Mouse (Mus musculus): ENCODE data around the gene Golga5.

Golga5 gene

DNA sequence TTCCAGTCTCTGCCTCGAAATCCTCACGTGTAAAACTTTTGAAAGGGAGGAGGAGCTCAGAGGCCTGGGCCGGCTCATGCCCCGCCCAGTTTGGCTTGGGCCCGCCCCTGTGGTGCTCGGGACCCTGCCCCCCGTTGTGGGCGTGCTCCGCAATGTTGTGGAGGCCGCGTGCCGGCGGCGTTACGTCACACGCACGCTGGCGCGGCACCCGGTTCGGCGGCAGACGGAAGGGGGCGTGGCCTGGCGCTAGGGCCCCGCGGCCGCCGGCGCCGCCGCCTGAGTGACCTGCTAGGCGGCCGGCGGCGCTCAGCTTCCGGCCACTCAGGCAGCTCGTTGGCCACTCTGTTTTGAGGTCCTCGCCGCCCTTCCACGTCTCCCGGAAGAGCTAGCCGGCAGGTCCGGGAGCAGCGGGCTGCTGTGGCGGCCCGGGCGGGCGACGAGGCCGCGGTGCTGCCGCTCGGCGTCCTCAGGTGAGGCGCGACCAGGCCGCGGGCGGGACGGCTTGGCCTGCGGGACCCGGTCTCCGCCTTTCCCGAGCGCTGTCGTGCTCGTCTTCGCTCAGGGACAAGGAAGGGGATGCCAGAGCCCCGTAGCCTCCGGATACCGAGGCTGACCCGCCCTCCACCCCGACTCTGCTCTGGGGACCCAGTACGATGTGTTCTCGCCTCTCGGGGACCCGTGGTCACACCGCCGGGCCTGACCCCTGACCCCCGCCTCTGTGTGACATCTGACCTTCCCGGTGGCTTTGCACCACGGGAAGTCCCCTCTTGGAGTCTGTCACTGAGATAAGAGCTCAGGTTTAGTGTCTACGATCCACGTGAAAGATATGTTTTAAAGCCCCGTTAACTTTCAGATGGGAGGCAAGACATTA is at the start of gene Golga5:
Golga5 (plus strand) TSS at position 242 of the 871 bp plus-strand sequence.
- DNase-seq = peak; percentile 98

DNA sequence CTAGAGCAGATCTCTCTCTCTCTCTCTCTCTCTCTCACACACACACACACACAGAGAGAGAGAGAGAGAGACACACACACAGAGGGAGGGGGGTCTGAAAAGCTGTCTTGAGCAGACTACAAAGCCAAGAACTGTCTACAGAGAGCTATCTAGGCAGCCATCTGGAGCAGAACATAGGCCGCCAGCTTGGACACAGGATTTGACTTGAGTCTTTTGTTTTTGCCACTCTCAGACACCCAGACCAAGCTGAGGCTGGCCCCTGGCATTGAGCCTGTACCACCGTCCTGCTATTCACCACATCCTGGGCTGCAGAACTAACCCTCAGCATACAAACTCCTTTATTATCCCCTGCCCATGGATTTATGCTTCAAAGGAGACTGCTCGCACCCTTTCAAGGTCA is 49.4 kb upstream of the Golga5 start:
- no peak for DNase-seq

DNA sequence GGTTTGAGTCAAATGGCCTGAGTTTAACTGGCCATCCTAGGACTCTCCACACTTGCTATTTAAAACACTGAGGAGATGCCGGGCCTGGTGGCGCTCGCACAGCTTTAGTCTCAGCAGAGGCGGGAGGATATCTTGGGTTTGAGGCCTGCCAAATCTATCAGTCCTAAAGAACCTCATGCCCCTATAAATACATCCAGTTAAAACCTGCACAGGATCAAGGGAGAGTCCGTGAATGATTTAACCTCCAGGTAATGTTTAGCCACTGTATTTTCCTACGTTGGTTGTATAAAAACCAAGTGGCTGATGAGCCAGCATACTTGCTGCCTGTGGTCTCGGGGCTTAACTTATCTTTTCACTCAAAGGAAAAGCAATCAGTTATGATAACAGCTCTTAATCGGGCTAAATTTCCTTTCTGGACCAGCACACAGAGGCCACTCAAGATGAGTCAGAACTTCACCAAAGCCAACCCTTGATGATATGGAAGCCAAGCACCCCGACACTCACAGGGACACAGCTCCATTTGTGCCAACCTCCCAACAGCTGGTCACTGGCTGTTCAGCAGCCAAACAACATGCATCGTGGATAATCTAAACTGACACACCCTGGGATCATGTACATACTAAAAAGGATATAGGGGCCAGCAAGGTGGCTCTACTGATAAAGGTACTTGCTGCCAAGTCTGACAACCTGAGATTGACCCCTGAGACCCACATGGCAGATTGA is 48.6 kb upstream of the Golga5 start:
- no peak for DNase-seq

DNA sequence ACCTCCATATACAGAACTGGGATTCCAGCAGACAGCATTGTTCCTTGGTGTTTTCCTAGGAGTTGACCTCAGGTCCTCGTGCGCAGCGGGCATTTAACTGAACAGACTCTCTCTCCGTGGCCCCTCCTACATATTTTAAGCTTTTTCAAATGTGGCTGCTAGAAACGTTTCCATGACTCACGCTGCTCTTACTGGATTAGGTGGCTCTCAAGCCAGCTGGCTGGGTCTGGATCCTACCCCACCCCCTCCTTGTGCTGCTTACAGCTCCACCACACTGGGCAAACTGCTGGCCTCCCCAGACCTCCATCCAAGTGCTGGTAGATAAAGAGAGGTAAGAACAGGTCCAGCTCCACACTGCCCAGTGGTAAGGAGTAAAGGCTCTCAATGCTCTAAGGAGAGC is 46.9 kb upstream of the Golga5 start:
- peak; percentile 87 for DNase-seq

DNA sequence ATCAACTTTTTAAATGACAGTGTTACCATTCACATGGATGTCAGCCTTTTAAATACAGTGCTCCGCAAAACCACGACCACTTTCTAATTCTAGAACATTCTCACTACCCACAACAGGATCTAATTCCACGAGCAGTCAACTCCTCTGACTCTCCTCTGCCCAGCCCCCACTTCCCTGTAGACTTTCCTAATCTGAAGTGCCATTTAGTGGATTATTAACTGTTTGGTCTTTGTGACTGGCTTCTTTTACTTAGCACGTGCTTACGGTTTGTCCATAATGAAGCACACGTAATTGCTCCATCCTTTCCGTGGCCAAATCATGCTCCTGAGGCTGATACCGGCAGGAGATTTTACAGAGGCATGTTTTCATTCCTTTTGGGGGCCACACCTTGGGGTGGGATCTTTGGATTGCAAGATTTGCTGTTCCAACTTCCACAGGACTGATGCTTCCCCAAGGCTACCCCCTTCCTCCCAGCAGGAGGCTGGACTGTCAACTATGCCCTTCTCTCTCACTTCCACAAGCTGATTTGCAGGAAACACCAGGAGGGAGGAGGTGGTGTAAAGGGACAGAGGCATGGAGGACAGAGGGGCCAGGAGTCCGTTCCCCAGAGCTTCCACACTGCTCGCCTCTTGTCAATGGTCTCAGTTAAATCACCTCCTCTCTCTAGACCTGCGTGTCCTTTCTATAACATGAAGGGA is 46.2 kb upstream of the Golga5 start:
- peak; percentile 22 for DNase-seq

DNA sequence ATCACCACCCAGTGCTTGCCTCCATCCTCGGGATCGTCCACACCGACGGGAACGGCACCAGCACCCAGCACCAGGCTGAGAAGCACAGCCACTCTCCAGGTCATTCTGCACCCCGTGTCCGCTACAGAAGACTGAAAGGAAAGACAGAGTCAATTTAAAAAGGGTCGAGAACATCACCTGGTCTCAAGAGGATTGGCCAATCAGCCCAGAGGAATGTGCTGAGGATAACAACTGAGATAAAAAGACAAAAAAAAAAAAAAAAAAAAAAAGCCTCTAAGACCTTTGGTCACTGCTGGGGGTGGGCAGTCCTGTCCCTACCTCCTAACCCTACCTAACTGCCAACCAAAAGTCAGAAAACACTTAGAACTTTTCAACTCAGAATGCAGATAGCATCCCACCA is 45.3 kb upstream of the Golga5 start:
- no peak for DNase-seq

DNA sequence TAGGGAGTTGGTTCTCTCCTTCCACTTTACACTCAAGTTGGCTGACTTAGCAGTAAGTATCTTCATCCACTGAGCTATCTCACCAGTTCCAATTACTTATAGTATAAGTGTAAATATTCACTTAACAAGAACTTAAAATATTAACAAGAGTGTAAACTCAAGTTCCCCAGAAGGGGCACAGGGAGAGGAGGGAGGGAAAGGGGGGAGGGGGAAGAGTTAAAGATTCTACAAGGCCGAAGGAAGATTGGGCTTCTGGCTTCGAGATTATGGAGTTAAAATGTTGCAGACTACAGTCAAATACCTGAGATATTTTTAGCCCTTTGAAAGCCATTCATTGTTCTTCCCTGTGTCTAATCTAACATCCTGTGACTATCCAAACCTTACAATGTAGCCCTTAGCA is 44.5 kb upstream of the Golga5 start:
- no peak for DNase-seq

DNA sequence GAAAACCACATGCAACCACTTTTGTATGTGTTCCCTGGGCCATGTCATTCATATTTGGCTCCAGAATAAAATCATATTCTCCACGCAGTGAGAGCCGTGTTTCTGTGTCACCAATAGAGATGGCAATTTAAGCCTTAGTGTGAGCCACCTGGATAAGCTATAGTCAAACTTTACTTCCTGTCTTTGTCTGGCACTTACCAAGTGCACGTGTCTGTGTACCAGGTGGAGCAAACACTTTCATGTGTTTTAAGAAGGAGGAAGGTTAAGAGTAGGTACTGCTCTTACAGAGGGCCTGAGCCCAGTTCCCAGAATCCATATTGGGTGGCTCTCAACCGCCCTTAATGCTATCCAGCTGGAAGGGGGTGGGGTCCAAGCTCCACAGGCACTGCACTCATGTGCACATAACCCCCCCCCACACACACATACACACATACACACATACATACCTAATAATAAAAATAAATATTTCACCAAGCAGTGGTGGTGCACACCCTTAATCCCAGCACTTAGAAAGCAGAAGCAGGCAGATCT is 43.8 kb upstream of the Golga5 start:
- DNase-seq = no peak

DNA sequence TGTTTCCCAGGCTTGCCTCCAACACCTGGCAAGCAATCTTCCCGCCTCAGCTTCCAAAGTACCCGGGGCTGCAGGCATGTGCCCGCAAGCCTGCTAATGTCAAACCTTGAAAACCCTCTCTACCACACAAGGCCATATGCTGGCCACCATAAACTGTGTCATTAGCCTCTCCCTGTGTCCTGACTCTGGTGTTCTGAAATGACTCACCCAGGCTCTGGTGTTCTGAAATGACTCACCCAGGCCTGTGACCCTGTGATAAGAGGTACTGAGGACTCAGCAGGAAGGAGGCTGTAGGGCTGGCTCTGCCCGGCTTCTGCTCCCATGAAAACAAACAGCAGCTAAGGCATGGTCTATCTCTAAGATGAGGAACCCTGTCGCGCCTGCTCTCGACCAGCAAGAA is 42.6 kb upstream of the Golga5 start:
- DNase-seq = no peak

DNA sequence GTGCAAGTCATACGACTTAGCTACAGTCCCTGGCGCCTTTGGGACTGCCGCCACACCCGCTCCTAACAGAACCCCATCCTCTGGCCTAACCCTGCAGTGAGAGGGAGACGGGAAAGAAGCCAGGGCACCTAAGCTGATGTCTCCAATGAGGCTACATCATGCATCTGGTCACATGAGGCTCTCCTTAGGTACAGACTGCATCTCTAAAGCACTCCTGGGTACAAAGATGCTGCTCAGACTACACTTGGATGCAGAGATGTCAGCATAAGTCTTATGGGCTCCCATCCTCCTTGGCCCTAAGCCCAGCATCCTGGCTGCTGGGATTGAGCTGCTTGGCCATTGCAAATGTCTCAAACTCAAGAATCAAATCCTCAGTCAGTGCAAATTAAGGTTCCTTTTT is 39.3 kb upstream of the Golga5 start:
- DNase-seq = no peak

DNA sequence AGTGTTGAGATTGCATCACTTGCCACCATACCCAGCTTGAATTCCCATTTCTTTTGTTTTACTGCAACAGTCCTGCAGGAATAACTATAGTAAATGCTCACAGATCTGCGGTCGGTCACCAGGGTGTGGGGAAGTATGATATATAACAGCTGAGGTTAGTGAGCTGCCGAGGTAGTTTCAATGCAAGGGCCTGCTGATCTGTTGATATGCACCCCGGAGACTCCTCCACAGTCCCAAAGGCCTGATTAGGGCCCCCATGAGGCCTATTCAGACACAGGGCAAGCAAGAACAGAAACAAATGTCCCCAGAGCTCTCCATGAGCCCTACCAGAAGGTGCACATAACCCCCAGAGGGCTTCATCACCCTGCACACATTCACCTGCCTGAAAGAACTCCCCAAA is 38.7 kb upstream of the Golga5 start:
- no peak for DNase-seq

DNA sequence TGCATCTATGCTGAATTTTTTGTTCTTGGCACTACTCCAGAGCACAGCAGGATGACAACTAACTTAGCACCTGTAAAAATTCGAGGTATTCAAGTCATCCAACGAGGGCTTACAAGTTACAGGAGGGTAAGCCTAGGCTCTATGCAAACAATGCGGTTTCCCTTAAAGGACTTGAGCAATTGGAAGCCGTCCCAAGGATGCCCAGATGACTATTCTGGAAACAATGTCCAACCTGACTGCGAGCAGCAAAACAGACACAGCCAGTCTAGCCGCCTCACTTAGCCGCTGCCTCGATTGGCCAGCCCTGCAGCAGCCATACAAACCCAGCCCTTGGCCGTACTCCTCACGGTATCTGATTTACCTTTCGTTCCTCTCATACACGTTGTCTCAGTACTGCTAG is 36.7 kb upstream of the Golga5 start:
- peak; percentile 25 for DNase-seq

DNA sequence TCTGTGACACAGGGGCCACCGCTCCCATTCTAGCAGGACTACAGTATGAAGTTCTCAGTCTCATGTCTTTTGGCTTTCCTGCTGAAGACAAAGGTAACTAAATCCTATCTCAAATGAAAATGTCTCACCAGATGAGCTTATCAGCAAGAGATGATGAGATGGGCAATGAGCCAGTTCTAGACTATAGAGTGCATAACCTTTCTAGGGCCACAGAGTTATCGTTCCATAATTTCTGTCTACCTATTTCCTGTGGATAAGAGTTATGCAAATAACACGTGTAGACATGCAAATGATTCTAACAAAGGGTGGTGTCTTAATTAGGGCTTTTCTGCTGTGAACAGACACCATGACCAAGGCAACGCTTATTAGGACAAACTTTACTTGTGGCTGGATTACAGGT is 34.8 kb upstream of the Golga5 start:
- DNase-seq = no peak

DNA sequence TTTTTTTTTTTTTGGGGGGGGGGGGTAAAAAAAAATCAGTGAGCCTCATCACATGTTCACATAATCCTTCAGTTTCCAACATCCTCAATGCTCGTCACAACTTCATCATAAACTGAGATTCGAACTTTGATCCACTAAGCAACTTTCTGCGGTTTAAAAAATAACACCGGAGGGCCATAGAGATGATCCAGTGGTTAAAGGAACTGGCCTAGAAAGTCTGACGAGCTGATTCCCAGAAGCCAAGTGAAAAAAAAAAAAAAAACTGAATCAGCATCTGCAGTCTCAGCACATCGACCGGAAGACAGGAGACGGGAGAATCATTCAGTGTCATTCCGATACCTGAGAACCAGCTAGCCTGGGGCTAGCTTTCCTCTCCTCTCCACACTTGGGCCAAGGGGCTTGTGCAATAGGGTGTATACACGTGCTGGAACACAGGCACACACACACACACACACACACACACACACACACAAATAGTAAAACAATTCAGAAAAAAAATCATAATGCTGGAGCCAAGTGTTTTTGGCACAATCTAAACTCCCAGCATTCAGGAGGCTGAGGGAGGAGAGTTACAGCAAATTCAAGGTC is 31.9 kb upstream of the Golga5 start:
- DNase-seq = peak; percentile 29

DNA sequence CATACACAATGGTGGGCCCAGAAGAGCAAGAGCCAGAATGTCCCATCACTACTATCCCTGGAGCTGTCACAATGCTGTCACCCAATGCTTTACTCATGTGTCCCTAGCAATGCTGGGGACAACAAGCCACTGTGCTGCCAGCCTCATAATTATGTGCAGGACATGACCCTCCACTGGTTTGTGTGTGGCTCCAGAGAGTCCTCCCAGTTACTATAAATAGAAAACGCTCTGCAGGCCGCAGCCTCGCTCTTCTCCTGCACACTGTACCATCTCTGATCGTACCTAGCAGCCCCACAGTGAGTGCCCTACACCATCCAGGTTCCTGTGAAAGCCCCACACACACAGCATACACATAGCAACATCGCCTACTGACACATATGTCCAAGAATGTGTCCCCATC is 31.0 kb upstream of the Golga5 start:
- DNase-seq = peak; percentile 51

DNA sequence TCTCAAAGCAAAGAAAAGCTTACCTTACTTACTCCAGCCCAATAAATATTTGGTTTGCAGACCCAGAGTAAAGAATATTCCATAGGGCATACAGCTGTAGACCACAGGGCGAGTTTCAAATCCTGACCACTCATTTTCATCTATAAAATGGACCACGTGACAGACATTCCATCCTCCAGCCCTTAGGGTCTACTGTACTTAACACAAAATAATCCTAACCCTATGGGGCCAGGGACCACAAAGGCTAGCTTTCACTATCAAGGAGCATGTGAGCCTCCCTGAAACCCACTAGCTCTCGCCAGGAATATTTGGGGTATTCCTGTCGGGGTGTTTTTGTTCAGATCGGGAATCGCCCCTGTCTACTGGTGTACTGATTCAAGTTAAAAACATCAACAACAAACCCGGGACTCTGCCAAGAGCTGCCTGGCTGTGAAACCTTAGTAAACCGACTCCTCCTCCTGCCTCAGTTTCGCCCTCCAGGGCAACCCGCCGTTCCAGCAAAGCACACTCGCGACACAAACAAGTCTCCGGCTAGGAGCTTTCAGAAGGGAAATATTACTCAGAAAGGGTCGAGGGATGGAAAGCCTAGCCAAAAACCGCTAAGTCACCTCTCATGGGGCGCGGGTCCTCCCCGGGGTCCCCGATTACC is 29.8 kb upstream of the Golga5 start:
- no peak for DNase-seq

DNA sequence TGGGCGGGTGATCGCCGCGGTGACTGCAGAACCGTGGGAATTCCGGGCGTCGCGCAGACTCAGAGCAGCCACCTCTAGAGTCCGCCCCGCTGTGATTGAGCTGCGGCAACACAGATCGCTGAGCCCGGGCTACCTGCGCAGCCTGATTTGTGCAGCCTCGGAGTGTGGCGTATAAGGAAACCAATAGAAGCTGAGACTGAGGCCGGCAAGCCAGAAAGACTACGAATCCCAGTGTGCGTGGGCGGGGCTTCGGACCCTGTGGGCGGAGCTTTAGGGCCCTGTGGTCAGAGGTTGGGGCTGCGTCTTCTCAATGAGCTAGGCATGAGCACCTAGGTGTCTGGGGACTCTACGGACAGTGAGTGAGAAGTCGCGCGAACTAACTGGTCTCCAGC is 29.3 kb upstream of the Golga5 start, which contains the start of gene Lgmn:
Lgmn (minus strand) TSS at position 182 of the 392 bp plus-strand sequence.
- DNase-seq = peak; percentile 99

DNA sequence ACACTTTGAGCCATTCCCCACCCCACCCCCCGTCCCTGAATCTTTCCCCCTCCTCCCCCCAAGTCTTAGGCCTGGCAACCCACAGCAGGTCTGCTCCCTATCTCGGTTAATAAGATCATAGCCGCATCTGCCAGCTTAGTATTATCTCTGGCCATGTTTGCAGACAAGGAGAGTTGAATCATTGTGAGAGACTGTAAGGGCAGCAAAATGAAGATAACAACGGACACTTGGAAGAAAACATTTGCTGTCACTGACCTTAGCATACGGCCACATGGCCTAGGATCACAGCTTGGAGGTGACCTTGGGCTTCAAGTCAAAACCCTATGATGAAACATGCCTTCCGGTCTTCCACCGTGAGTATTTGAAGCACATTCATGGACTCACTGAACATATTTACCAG is 28.4 kb upstream of the Golga5 start:
- DNase-seq = no peak

DNA sequence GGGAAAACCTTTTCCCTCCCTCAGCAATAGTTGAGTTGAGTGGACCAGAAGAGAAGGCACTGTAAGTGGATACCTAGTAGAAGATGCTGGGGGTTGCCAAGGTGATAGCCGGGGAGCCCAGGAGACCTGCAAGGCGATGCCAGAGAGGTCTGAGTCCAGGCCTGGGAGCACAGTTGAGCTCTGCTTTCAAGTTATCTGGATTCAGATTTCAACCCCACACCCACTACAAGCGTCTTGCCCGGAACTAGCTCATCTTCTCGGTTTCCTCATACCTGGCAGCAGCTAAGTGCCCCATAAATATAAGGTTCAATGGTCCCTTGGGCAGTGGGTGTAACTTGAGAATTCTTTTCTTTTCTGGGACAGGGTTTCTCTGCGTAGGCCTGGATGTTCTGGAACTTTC is 27.8 kb upstream of the Golga5 start:
- DNase-seq = no peak

DNA sequence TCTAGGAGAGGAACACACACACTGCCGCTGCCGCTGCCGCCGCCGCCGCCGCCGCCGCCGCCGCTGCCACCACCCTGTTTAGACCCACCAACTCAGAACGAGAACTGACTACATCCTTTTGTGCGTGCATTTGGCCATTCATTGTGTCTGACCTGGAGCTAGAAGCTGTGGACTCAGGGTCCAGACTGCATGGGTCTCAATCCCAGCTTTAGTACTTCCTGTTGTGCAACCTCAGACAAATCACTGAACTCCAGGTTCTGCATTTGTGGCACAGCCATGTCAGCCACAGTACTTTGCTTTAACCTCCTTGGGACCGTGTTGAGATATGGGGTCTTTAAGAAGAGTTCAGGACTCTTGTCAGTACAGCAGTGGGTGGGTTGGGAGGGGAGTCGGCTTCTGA is 26.3 kb upstream of the Golga5 start:
- DNase-seq = no peak

DNA sequence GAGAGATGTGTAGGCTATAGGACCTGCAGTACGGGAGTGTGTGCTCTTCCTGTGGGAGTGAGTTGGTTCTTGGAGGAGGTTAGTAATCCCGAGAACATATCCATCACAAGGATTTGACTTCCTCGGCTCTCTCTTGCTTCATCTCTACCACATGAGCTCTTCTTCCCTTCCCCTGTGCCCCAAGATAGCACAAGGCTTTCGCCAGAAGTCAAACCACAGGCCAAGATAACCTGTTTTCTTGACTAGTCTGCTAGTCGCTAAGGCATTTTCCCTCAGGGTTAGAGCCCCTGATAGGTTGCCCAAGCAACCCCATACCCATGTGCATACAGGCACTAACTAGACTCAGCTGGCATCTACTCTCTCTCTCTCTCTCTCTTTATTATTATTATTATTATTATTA is 25.3 kb upstream of the Golga5 start:
- DNase-seq = no peak

DNA sequence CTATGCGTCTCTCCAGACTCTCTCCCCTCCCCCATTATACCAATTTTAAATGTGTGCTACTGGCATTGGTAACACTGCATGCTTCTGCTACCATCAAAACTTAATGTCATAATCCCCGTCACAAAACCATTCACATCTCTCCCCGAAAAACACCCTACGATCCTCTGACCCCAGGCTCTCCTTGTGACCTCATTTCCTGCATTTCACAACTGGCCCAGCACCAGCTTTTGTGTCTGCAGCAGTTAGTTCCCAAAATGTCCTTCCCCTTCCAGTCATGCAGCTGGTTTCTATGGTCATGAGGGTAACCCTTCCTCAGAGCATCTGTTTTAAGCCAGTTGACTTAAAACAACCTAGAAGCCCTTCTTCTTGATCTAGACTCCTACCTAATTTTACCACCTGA is 23.5 kb upstream of the Golga5 start:
- no peak for DNase-seq

DNA sequence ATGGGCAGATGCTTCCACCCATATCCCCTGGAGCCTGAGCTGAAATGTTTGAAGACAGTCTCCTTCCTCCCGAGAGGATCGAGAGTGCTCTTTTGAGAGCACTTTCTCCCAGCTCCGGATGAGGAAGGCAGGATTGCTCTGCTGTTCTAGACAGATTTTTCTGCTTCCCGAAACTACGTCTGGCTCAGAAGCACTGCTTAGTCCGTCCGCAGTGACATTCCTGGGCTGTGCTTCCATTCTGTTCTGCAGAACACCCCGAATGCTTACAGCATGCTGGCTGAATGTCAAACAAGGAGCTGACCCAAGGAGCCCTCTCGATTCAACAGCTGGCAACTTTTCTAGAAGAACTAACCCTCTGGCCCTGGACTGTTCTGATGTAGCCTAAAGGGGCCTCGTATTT is 18.5 kb upstream of the Golga5 start:
- DNase-seq = peak; percentile 53
